Mouse (Mus musculus) urinary bladder, postnatal 14 days (tissue): ENCODE data around the gene Ell.
"Not testable (repeated sequence)": the region's sequence is repeated elsewhere in the genome, so short reads cannot be mapped to it uniquely, and the experiment has no call there.

Source experiments
- DNase-seq: peaks from one replicate; pipeline ENCODE4 v3.0.0; 2021; ENCODE audit warnings: low spot score

Gene Ell

GRCm38 (mm10) chr8:70564696-70565235, 25.5 kb downstream of the Ell start:
- no peak for DNase-seq

DNA sequence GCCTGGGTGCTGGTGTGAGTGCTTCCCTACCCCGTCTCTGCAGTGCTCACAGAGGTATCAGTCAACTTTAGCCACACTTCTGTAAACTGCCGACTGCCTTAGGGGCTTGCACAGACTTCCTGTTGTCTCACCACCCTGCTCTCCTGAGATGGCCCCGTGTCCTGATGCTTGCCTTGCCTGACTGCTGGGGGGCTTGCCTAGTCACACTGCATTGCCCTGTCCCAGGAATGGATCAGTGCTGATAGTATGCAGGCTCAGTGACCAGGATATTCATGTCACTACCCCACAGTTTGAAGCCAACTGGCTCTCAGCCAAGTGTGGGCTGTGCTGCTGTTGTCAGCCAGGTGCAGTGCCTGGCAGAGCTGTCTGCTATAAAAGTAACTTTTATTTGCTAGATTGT, 26.3 kb downstream of the Ell start:
- DNase-seq: peak; percentile 56

GRCm38 (mm10) chr8:70570360-70570759, 31.1 kb downstream of the Ell start:
- no peak for DNase-seq

DNA sequence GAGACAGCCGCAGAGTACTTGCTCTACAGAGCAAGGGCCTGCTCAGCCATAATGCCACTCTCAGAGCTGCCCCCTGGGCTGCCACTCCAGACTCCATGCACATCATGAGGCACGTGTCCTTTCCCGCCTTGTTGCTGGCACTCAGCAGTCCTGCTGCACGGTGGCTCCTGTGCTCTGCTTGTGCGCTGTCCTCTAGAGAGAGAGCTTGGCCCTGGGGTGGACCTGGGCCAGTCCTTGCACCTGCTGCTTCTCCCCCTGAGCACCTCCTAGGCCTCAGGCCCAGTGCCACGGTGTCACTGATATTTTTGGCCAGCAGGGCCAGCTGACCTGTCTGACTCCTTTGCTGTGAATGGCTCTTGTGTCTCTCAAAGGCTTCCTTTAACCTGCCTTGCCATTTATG, 31.7 kb downstream of the Ell start:
- no peak for DNase-seq

DNA sequence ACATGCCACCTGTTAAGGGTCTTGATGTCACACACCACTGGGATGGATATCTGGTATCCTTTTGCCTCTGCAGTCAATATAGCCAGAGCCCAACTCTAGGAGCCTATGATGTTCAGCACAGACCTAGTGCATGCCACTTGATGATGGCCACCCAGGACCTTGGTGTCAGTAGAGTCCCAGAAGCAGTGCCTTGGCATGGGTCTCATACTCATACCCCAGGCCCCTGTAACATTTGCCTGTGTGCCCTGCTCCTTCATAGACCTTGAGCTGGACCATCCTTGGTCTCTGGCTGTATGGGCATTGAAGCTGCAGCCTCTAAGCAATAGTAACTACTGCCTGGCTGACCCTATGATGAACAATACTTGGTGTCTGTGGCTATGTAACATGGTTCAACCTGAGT, 35.0 kb downstream of the Ell start:
- DNase-seq: no peak

- DNase-seq: peak; percentile 31
Observed at GRCm38 (mm10) chr8:70574915-70575314, 35.7 kb downstream of the Ell start.

DNA sequence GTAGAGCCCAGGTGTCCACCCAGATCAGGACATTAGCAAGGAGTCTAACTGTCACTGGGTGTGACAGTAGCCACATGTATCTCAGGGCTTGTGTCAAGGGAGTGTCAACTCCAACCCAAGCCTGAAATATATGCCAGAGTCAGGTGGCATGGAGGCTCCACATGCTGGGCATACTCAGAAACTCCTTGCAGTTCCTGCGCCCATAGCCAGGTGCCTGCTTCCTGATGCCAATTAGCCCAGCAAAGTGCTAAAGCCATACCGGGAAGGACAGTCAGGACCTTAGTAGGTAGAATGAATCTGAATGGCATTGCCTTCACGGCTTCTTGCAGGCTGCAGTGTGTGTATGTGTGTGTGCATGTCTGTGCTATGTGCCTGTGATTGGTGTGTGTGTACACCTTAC, 38.0 kb downstream of the Ell start:
- DNase-seq: no peak

DNA sequence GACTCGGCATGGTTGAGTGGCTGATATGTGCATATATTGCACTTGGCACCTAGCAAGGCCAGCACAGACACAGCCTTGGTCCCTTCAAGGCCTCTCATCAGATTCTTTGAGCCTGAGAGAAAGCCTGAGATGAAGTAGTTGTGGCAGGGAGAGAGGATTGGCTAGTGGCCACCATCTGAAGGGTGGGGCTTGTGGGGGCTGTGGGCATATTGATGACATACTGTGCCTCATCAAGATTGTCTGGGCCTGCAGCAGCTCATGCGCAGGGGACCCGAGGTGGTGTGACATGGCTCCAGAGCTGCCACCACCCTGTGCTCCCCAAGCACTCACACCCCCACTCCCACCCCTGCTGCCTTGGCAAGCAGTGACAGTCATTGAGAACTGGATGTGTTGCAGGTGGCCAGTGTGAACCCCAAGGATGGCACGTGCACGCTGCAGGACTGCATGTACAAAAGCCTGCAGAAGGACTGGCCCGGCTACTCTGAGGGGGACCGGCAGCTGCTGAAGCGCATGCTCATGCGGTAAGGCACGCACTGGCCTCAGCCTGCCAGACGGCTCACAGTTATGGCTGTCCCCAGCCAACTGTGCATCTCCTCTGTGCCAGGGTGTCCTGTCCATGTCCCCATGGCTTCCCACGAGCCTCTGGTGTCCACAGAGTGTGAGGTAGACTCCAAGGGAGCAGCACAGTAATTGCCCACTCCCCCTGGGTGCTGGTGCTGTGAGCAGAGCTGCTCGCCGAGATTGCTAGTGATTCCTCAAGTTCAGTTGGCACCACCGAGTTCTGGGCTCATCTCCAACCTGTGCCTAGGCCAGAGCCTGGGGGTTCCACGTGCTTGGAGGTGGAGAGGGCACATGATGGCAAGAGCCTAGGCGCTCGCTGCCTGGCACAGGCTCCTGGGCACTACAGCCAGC, 44.5 kb downstream of the Ell start:
- no peak for DNase-seq

DNA sequence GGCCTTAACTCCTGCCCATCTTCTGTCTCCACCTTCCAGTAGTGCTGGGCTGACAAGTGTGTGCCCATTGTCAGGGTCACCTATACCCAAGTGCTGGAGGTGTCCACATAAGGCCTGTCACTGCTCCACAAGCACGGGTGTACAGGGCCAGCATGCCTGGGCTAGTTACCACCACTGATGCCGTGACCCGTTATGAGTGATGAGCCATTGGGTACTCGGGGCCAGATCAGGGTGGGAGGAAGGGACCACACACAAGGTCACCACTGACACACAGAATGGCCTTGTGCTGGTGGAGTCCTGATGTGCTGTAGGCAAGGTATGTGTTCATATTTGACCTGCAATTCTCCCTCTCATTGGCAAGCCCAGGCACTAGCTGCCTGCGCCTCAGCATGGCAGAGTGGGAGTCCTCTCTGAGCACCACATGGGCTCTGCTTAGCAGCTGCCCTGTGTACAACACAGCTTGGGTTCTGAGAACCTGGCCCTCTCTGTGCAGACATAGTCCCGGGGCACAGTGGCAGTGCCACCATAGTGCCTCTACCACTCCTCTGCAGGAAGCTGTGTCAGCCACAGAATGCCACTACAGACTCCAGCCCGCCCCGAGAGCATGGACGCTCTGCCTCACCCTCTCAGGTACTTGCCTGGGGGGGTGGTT, 45.5 kb downstream of the Ell start:
- DNase-seq: no peak

DNA sequence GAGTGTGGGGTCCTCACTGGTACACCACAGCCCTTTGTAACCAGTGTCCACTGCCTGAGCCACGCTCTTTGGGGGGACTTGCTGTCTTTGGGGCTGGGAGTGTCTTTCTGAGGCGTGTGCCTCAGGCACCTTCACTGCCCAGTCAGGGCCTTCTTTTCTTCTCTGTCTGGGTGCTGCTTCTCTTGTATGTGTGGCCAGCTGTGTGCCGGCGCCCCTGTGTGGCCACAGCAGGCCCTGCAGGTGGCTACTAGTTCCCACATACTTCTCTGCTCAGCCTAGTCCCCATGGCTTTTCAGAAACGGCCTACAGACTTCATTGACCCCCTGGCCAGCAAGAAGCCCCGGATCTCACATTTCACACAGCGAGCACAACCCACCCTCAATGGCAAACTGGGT, 46.0 kb downstream of the Ell start:
- peak; percentile 58 for DNase-seq

- not testable (repeated sequence) for DNase-seq
Observed at GRCm38 (mm10) chr8:70587955-70588354, 48.7 kb downstream of the Ell start.

DNA sequence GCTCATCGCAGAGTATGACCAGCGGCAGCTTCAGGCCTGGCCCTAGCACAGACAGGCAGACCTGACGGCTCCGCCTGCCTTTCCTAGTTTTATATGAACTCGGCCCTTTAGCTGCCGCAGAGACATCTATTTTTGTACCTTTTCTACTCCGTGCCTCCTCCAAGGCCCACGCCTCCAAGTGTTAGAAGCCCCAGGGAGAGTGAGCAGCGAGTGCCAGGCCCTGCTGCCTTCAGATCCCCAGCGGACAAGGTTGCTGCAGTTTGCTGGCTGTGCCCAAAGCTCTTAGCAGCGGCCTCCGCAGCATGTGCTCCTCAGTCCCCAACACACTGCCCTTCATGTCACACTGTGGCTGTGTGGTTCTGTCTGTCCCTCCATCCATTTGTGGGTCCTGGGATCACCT, 52.3 kb downstream of the Ell start:
- no peak for DNase-seq

DNA sequence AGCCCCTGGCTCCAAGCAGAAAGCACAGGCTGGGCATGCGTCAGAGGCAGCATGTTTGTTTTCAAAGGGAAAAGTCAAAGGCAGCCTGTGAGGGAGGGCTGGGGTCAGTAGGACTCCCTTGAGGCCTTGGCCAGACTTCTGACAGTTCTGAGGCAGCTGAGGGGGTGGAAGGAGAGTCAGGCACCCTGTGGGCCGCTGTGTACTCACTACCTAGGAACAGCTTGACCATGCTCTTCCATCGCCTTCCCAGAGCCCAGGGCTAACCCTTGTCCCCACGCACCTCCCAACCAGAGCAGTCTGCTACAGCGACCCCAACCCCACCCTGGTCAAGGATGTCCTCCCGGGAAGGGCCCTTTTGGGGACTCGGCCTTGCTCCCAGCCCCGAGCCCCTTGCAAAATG, 53.9 kb downstream of the Ell start:
- DNase-seq: no peak

GRCm38 (mm10) chr8:70593961-70594609, 54.8 kb downstream of the Ell start, which contains the start of gene Isyna1:
TSS of gene Isyna1 (plus strand) at chr8:70594373.
- DNase-seq: peak; percentile 91

GRCm38 (mm10) chr8:70594621-70595564, 55.6 kb downstream of the Ell start:
- no peak for DNase-seq

- DNase-seq: no peak
Observed at GRCm38 (mm10) chr8:70595811-70596210, 56.6 kb downstream of the Ell start.

DNA sequence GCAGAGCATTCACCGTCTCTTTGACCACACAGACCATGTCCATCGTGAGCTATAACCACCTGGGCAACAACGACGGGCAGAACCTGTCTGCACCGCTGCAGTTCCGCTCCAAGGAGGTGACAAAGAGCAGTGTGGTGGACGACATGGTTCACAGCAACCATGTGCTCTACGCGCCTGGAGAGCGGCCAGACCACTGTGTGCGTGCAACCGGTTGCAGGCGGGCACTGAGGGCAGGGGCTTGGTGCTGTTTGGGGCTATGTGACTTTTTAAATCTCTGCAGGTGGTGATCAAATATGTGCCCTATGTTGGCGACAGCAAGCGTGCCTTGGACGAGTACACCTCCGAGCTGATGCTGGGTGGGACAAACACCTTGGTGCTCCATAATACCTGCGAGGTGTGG, 57.0 kb downstream of the Ell start:
- DNase-seq: no peak

DNA sequence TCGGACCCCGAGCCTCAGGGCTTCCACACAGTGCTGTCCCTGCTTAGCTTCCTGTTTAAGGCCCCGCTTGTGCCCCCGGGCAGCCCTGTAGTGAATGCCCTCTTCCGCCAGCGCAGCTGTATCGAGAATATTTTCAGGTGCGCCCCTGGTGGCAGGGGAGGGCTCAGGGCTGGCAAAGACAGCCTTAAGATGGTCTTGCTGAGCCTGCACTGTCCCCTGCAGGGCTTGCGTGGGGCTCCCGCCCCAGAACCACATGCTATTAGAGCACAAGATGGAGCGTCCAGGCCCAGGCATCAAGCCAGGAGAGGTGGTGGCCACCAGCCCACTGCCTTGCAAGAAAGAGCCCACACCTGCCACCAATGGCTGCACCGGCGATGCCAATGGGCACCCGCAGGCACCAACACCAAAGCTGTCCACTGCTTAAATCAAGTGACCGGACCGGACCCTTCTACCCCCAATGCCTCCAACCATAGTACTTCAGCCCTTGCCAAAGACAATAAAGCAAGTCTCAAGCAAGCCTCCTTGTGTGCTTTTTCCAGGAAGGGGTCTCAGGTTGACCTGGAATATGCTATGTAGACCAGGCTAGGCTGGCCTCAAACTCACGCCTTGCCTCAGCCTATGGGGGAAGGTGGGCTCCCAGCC, 57.6 kb downstream of the Ell start:
- DNase-seq: no peak

- DNase-seq: no peak
Observed at GRCm38 (mm10) chr8:70597417-70598272, 58.4 kb downstream of the Ell start.

- DNase-seq: peak; percentile 87
Observed at GRCm38 (mm10) chr8:70598283-70598682, 59.0 kb downstream of the Ell start.
